Comparison of ENCODE assay signal across 8 mouse cellular contexts in the genomic region with DNA sequence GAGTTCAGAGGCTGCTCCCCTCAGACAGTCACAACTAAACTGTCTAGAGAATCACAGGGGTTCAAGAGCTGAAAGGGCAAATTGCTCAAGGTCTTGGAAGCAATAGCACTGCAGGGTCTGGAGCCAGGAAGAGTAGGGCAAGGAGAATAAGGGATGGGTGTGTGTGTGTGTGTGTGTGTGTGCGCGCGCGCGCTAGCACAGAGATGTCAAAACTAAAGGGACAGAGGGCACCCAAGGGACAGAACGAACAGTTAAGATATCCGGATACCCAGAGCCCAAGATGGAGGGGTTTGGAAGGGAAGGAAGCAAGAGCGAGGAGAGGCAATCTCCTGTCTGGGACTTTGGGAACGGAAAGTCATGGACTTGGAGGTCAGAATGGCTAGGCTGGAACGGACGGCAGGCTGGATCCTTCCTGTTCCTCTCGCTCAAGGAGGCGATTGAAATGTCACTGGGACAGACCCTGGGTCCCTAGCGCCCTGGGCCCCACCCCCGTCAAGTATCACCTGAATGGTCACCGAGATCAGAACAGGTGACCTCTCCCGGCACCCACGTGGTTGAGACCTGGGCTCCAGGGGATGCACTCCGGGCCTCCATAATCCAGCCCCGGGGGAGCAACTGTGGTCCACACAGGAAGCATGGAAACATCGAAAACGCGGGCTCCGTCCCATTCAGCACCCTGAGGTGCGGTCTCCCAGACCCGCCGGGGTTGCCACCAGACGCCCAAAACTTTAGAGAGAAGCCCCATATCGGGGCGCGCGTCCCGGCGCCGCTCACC. TPM values are rescaled to one million over a fixed set of nuclear protein-coding genes. Genes with fewer than 3 reads are reported as not detected.
A peak's percentile ranks its signal among the peaks of the same experiment; 100 is the strongest.
DNase-seq lines count a peak whose midpoint lies in the region; ATAC-seq lines count a peak whose summit lies in the region.

No protein-coding gene starts in this region.

- H3K9ac ChIP-seq in heart, embryonic 14.5 days (ENCODE audit: low read length) = peak overlapping the region; percentile 86
- H3K9ac ChIP-seq in liver, embryonic 15.5 days = peak overlapping the region; percentile 90
- H3K9ac ChIP-seq in stomach, embryonic 14.5 days (replicated peaks; ENCODE audit: low read depth, low read length) = peak overlapping the region; percentile 90

- DNase-seq in left cerebral cortex, adult 11 months (ENCODE audit: low spot score) = peak; percentile 31
- no peak for DNase-seq in left cerebral cortex, postnatal 4 days
- peak; percentile 60 for DNase-seq in R1 (ENCODE audit: low read depth, low spot score)
- DNase-seq in thymus, postnatal 4 days = no peak
- no peak for DNase-seq in gastrocnemius, postnatal 36 days

- WGBS in heart, embryonic 14.5 days = 5% methylated on average over 35 of the region's 35 CpGs
- 4% methylated on average over 35 of the region's 35 CpGs for WGBS in liver, embryonic 15.5 days (ENCODE audit: insufficient replicate concordance)
- WGBS in stomach, embryonic 14.5 days = 10% methylated on average over 29 of the region's 35 CpGs

- peak; percentile 10; the same call in 1 of the 2 replicates for ATAC-seq in heart, embryonic 14.5 days (ENCODE audit: insufficient number of reproducible peaks, insufficient read depth, low FRiP score, low read depth)
- ATAC-seq in liver, embryonic 15.5 days (ENCODE audit: insufficient read depth) = peak; percentile 60
- peak; percentile 51 for ATAC-seq in stomach, embryonic 14.5 days (ENCODE audit: insufficient number of reproducible peaks, insufficient read depth, low FRiP score, low read depth)

- peaks cover 62% of the 10 kb centered on the region for H3K36me3 ChIP-seq in heart, embryonic 14.5 days (ENCODE audit: control insufficient read depth, insufficient read depth, low read length)
- H3K36me3 ChIP-seq in liver, embryonic 15.5 days (replicated peaks) = peaks cover 69% of the 10 kb centered on the region
- peaks cover 59% of the 10 kb centered on the region for H3K36me3 ChIP-seq in stomach, embryonic 14.5 days (ENCODE audit: control insufficient read depth, insufficient read depth, low read length)

- intact Hi-C loops in left cerebral cortex, postnatal 4 days (cut with DNase I) = no loop called here
- intact Hi-C loops in gastrocnemius, postnatal 36 days (cut with DNase I) = no loop called here

- H3K27me3 ChIP-seq in heart, embryonic 14.5 days (ENCODE audit: control insufficient read depth, insufficient read depth, low read length) = no peaks in the 10 kb centered on the region
- no peaks in the 10 kb centered on the region for H3K27me3 ChIP-seq in liver, embryonic 15.5 days
- H3K27me3 ChIP-seq in stomach, embryonic 14.5 days (ENCODE audit: control insufficient read depth, insufficient read depth, low read length) = no peaks in the 10 kb centered on the region

- H3K9me3 ChIP-seq in heart, embryonic 14.5 days (ENCODE audit: control insufficient read depth, low read length) = no peaks in the 10 kb centered on the region
- H3K9me3 ChIP-seq in liver, embryonic 15.5 days (replicated peaks) = no peaks in the 10 kb centered on the region
- H3K9me3 ChIP-seq in stomach, embryonic 14.5 days (ENCODE audit: control insufficient read depth, low read depth, low read length) = no peaks in the 10 kb centered on the region

- peak overlapping the region; percentile 57 to 64 for H3K4me3 ChIP-seq in heart, embryonic 14.5 days (ENCODE audit: control insufficient read depth in 1 of 2, insufficient read depth in 1 of 2, low read depth in 1 of 2, low read length in 2 of 2)
- peak overlapping the region; percentile 95 for H3K4me3 ChIP-seq in liver, embryonic 15.5 days (replicated peaks)
- peak overlapping the region; percentile 98 for H3K4me3 ChIP-seq in stomach, embryonic 14.5 days (ENCODE audit: low read depth, low read length)

- peak overlapping the region; percentile 86 for H3K4me2 ChIP-seq in heart, embryonic 14.5 days (ENCODE audit: low read length)
- peak overlapping the region; percentile 94 for H3K4me2 ChIP-seq in liver, embryonic 15.5 days
- peak overlapping the region; percentile 85 for H3K4me2 ChIP-seq in stomach, embryonic 14.5 days (replicated peaks; ENCODE audit: low read depth, low read length)

- peaks cover 5 to 9% of the 10 kb centered on the region in 2 experiments; a peak in 1 of 4 replicates for H3K4me1 ChIP-seq in heart, embryonic 14.5 days (ENCODE audit: control insufficient read depth in 2 of 2, insufficient read depth in 2 of 2, low read length in 2 of 2)
- H3K4me1 ChIP-seq in liver, embryonic 15.5 days (replicated peaks) = peaks cover 30% of the 10 kb centered on the region
- peaks cover 8% of the 10 kb centered on the region; the same call in 1 of the 2 replicates for H3K4me1 ChIP-seq in stomach, embryonic 14.5 days (ENCODE audit: control insufficient read depth, insufficient read depth, low read length)

- H3K27ac ChIP-seq in heart, embryonic 14.5 days (replicated peaks in 1 of 2; ENCODE audit: control insufficient read depth in 1 of 2, insufficient read depth in 1 of 2, low read depth in 2 of 2, low read length in 2 of 2) = peak overlapping the region in 1 of 2 experiments; percentile 52; a peak in 2 of 4 replicates
- H3K27ac ChIP-seq in liver, embryonic 15.5 days (replicated peaks) = peak overlapping the region; percentile 71
- peak overlapping the region; percentile 48 for H3K27ac ChIP-seq in stomach, embryonic 14.5 days (ENCODE audit: low read length)

RNA-seq across cellular contexts. Expression of gene Timm50, which starts 0.5 kb away (rescaled TPM):
- 10 to 100 TPM; 59.7 to 66.7 TPM for total RNA-seq in left cerebral cortex, postnatal 4 days (2021)
- polyA plus RNA-seq in heart, embryonic 14.5 days (2014; fragmentation: Nextera tagmentation; extraction: Ambion mirVana) = 119 and 131 TPM in 2 replicates
- 78.3 and 85.2 TPM in 2 replicates for polyA plus RNA-seq in liver, embryonic 15.5 days (2015; fragmentation: Nextera tagmentation; extraction: Ambion mirVana)
- polyA plus RNA-seq in stomach, embryonic 14.5 days (2014; fragmentation: Nextera tagmentation; extraction: Ambion mirVana) = 139 and 140 TPM in 2 replicates
- 10 to 100 TPM; 41.9 to 42.5 TPM for total RNA-seq in gastrocnemius, postnatal 36 days (2021)

RNA-seq across cellular contexts. Expression of gene Dll3, which starts 9.3 kb away (rescaled TPM):
- 1 to 10 TPM; 6.9 to 8.1 TPM for total RNA-seq in left cerebral cortex, postnatal 4 days (2021)
- polyA plus RNA-seq in heart, embryonic 14.5 days (2014; fragmentation: Nextera tagmentation; extraction: Ambion mirVana) = 0.14 TPM in 1 of 2 replicates, not detected in the other
- polyA plus RNA-seq in liver, embryonic 15.5 days (2015; fragmentation: Nextera tagmentation; extraction: Ambion mirVana) = not detected in 2 replicates
- polyA plus RNA-seq in stomach, embryonic 14.5 days (2014; fragmentation: Nextera tagmentation; extraction: Ambion mirVana) = 3.8 and 4.7 TPM in 2 replicates
- not detected for total RNA-seq in gastrocnemius, postnatal 36 days (2021)

RNA-seq across cellular contexts. Expression of gene Selenov, which starts 20.4 kb away (rescaled TPM):
- total RNA-seq in left cerebral cortex, postnatal 4 days (2021) = 1 to 10 TPM; 1.1 to 1.3 TPM
- not detected in 2 replicates for polyA plus RNA-seq in heart, embryonic 14.5 days (2014; fragmentation: Nextera tagmentation; extraction: Ambion mirVana)
- polyA plus RNA-seq in liver, embryonic 15.5 days (2015; fragmentation: Nextera tagmentation; extraction: Ambion mirVana) = 0.07 TPM in 1 of 2 replicates, not detected in the other
- 0.27 TPM in 1 of 2 replicates, not detected in the other for polyA plus RNA-seq in stomach, embryonic 14.5 days (2014; fragmentation: Nextera tagmentation; extraction: Ambion mirVana)
- not detected for total RNA-seq in gastrocnemius, postnatal 36 days (2021)

RNA-seq across cellular contexts. Expression of gene Supt5, which starts 27.2 kb away (rescaled TPM):
- 100 to 1,000 TPM; 111 TPM for total RNA-seq in left cerebral cortex, postnatal 4 days (2021)
- polyA plus RNA-seq in heart, embryonic 14.5 days (2014; fragmentation: Nextera tagmentation; extraction: Ambion mirVana) = 47.9 and 48.0 TPM in 2 replicates
- polyA plus RNA-seq in liver, embryonic 15.5 days (2015; fragmentation: Nextera tagmentation; extraction: Ambion mirVana) = 29.9 and 35.3 TPM in 2 replicates
- polyA plus RNA-seq in stomach, embryonic 14.5 days (2014; fragmentation: Nextera tagmentation; extraction: Ambion mirVana) = 71.7 and 73.7 TPM in 2 replicates
- 10 to 100 TPM; 52.0 to 61.4 TPM for total RNA-seq in gastrocnemius, postnatal 36 days (2021)

RNA-seq across cellular contexts. Expression of gene Eid2b, which starts 33.8 kb away (rescaled TPM):
- total RNA-seq in left cerebral cortex, postnatal 4 days (2021) = 10 to 100 TPM; 44.2 to 46.9 TPM
- polyA plus RNA-seq in heart, embryonic 14.5 days (2014; fragmentation: Nextera tagmentation; extraction: Ambion mirVana) = 6.7 and 8.4 TPM in 2 replicates
- polyA plus RNA-seq in liver, embryonic 15.5 days (2015; fragmentation: Nextera tagmentation; extraction: Ambion mirVana) = 1.7 and 1.8 TPM in 2 replicates
- polyA plus RNA-seq in stomach, embryonic 14.5 days (2014; fragmentation: Nextera tagmentation; extraction: Ambion mirVana) = 9.9 and 11.4 TPM in 2 replicates
- 1 to 10 TPM; 5.2 to 5.9 TPM for total RNA-seq in gastrocnemius, postnatal 36 days (2021)

Comparison
In these comparisons a context has a peak if more than half of its experiments do, and no peak if none do; other contexts are left out.
1. DNase-seq: peak in left cerebral cortex, adult 11 months (single experiment) and R1 (single experiment); none in left cerebral cortex, postnatal 4 days (single experiment), thymus, postnatal 4 days (single experiment) and gastrocnemius, postnatal 36 days (0 of 2).
2. ATAC-seq: peak in every context shown above with its lines; median percentile 60 in liver, embryonic 15.5 days; 51 in stomach, embryonic 14.5 days; 10 in heart, embryonic 14.5 days.
3. Peak in every context shown above with its lines, with median percentiles within 50 percentile points of each other: H3K4me2 ChIP-seq, H3K4me3 ChIP-seq and H3K9ac ChIP-seq.